Mouse (Mus musculus) olfactory bulb, adult 2 months (tissue): ENCODE measurements at regions not wholly inside any gene's neighbourhood (a gene's known extent, or its start where the extent isn't known, plus 50 kb on each side); places are given as distances from the start of the nearest gene placed in this dataset.
A peak's percentile ranks its signal among the peaks of the same experiment; 100 is the strongest.

Experiments
- H3K27ac ChIP-seq: fragments of 200-500 bp; 2 replicates; pipeline ENCODE4 v1.5.1; 2012; ENCODE audit warnings: low read depth, low read length; ENCODE audit not compliant: insufficient read depth
- H3K4me1 ChIP-seq: fragments of 200-500 bp; 2 replicates; pipeline ENCODE4 v1.6.1; 2012; ENCODE audit warnings: low read length; ENCODE audit not compliant: control insufficient read depth, insufficient read depth
- H3K4me3 ChIP-seq: fragments of 200-500 bp; 2 replicates; pipeline ENCODE4 v1.5.1; 2012; ENCODE audit warnings: mild to moderate bottlenecking, low read depth, low read length, moderate library complexity; ENCODE audit not compliant: insufficient read depth
- CTCF ChIP-seq: fragments of 200-500 bp; IDR thresholded peaks from 2 replicates; pipeline ENCODE4 v1.5.1; 2012; ENCODE audit warnings: low read depth, mild to moderate bottlenecking, low read length, moderate library complexity; ENCODE audit not compliant: insufficient read depth
- POLR2A ChIP-seq: fragments of 200-500 bp; IDR thresholded peaks from 2 replicates; pipeline ENCODE4 v1.6.1; 2012; ENCODE audit warnings: mild to moderate bottlenecking, low read depth, low read length, moderate library complexity; ENCODE audit not compliant: insufficient read depth
- WGBS: fragments of 180-500 bp; shearing (Covaris S2); methylation state at CpG from one replicate; pipeline ENCODE4 v1.1.7; 2018; 5-methylcytosine and 5-hydroxymethylcytosine counted together

DNA sequence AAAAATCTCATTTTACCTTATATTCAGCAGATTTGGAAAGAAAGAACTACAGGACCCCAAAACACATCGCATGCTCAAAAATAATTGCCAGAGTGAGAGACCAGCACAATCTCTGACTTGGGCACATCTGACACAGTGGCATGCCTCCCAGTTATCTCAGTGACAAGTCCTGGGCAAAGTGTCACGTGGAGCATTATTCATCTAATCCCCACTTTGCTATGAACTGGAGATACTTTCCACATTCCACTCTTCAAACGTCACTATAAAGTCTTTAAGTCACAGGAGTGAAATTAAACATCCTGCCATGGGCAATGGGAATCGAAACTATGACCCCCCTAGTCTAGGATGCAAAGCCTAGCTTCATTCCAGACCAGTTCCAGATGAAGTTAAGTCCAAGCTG lies 93.5 kb upstream of the Ssbp2 start:
- Histone ChIP-seq H3K4me1 (peaks cover 9% of the 10 kb centered on the region), H3K27ac (no peak overlapping the region), H3K4me3 (no peak overlapping the region)
- 91% methylated on average over 4 of the region's 4 CpGs for WGBS
- TF ChIP-seq POLR2A (no peak), CTCF (no peak)

DNA sequence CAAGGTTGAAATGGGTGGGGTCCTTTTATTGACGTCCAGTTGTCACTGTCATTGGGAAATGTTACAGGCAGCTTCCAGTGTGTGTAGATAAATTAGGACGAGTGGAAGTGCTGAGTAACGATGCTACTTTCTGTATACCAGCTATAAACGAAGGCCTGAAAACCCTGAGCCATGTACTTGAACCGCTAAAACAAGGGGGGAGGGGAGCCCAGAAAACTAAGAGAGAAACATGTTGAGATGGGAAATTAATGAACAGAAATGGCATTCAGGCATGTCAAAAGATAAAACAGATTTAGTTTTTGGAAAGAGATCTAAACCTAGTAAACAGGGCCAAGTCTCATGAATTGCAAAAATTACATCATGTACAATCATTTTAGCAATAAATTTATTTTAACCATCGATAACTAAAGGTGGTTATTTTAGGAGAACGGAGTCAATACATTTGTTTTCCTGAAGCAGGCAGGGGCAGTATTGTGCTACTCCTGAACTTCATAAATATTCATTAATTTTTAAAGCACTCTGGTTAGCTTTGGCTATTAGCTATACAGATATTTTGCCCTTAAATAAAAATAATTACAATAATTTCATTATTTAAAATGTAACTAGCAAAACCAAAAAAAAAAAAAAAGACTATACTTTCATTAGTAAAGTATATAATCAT lies 92.1 kb upstream of the Ssbp2 start:
- no peak overlapping the region for H3K27ac ChIP-seq
- H3K4me3 ChIP-seq, result no peak overlapping the region
- TF ChIP-seq POLR2A, result no peak
- no peak for TF ChIP-seq CTCF
- WGBS, result 42% methylated on average over 7 of the region's 7 CpGs
- peaks cover 17% of the 10 kb centered on the region for H3K4me1 ChIP-seq

DNA sequence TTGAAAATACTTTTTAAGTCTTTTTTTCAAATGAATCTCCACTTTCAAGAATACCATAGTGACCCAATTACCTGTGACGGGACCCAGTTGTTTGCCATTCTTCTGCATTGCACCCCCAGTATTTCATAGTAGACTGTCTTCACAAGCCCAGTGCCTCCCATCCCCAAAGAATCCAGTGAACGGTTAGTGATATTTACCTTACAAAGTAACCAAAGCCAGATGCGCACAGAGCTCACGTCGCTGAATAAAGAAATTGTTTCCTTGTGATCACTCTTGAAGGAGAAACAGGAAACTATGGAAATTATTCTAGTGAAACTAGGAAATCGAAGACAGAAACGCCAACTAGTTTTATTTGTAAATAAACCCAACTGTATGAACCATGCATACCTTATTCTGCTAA lies 91.4 kb upstream of the Ssbp2 start:
- H3K27ac ChIP-seq, result no peak overlapping the region
- WGBS, result 83% methylated on average over 7 of the region's 7 CpGs
- peaks cover 18% of the 10 kb centered on the region for H3K4me1 ChIP-seq
- H3K4me3 ChIP-seq, result no peak overlapping the region
- no peak for TF ChIP-seq CTCF
- no peak for TF ChIP-seq POLR2A

DNA sequence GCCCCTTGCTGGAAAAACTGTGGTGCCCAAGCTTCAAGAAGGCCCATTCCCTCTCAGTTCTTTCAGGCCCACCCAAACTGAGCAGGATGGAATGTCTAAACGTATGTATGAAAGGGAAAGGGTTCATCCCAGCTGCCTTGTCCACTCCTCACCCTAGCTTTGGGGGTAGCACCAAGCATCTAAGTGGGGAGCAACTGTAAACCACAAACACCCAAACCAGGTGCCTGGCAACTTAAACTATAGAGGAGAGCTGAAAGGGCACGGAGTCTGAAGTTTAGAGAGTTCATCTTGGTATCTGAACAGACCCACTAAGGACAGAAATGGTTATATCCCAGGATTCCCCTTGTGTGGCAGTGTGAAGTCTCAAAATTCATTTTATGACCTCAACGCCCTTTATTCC lies 90.1 kb upstream of the Ssbp2 start:
- H3K27ac ChIP-seq, result peak overlapping the region; percentile 94
- no peak overlapping the region for H3K4me3 ChIP-seq
- TF ChIP-seq CTCF (no peak), POLR2A (no peak)
- 48% methylated on average over 3 of the region's 3 CpGs for WGBS
- H3K4me1 ChIP-seq, result peaks cover 17% of the 10 kb centered on the region

DNA sequence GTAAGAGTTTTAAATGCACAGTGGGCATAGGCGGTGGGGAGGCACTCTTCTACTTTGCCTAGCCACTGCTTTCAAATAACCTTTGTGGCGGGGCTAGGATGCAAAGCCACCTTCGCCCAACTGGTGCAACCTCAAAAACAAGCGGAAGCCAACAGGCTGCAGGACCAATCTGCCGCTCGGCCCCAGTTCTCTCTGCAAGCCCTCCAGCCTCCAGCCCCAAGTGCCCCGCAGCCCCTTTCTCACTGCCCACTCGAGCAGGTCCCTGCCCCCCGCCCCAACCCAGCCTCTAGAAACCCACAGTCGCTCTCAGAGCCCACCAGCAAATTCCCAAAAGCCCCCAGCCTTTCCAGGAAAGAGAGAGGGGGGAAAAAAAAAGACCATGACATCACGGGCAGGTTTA lies 89.6 kb upstream of the Ssbp2 start:
- H3K4me3 ChIP-seq, result peak overlapping the region; percentile 46
- 6% methylated on average over 11 of the region's 11 CpGs for WGBS
- TF ChIP-seq POLR2A, result no peak
- no peak for TF ChIP-seq CTCF
- peaks cover 13% of the 10 kb centered on the region for H3K4me1 ChIP-seq
- peak overlapping the region; percentile 94 for H3K27ac ChIP-seq

DNA sequence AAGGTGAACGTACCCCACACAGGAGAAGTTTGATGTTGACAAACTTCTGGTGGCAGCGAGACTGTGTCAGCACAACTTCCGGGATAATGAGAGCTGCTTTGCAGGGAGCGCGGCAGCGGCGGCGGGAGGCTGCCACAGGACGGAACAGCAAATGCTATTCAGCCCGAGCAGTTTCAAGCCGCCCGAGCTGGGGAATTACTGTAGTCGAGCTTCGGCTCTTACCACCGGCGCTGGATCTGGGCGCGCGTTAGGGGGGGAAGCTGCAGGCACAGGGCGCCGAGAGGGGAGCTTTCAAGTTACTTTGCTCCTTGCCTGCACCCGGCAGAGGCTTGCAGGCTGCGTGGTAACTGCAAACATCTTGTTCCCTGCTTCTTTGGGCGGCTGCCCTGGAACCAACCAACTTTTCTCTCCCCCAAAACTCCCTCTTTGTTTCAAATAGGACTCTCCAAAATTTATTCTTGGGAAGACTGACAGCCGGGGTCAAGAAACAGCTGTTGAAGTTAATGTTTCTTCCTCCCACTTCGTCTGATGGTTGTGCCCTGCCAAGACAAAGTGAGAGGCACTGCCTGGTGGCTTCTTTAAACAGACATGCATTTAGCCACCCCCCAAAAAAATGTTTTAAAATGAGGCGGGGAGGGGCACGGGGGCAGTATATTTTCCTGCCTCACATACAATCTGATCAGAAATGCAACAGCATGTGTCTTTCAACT lies 89.0 kb upstream of the Ssbp2 start:
- Histone ChIP-seq H3K4me3 (peak overlapping the region; percentile 46), H3K27ac (peak overlapping the region; percentile 94), H3K4me1 (peaks cover 13% of the 10 kb centered on the region)
- WGBS, result 1% methylated on average over 28 of the region's 28 CpGs
- TF ChIP-seq CTCF (no peak), POLR2A (0 out of 2 replicates have a peak, but pooled peaks have one; percentile 45)

DNA sequence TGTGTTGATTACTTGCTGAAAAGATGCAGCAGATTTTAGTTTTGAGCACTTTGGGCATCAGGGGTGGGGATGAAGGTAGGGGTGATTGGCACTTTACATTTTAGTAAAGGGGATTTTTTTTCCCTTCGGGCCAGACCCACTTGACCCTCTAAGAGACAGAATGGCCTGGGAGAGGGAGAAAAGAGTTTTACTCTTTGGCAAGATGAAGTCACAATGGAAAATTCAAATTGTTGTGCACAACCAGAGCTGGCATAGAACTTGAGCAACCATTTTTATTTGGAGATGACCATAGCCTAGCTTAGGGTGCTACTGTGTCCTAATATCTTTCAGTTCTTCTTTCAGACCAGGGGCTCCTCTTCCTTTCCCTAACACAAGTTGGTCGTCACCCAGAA lies 88.5 kb upstream of the Ssbp2 start:
- peaks cover 13% of the 10 kb centered on the region for H3K4me1 ChIP-seq

DNA sequence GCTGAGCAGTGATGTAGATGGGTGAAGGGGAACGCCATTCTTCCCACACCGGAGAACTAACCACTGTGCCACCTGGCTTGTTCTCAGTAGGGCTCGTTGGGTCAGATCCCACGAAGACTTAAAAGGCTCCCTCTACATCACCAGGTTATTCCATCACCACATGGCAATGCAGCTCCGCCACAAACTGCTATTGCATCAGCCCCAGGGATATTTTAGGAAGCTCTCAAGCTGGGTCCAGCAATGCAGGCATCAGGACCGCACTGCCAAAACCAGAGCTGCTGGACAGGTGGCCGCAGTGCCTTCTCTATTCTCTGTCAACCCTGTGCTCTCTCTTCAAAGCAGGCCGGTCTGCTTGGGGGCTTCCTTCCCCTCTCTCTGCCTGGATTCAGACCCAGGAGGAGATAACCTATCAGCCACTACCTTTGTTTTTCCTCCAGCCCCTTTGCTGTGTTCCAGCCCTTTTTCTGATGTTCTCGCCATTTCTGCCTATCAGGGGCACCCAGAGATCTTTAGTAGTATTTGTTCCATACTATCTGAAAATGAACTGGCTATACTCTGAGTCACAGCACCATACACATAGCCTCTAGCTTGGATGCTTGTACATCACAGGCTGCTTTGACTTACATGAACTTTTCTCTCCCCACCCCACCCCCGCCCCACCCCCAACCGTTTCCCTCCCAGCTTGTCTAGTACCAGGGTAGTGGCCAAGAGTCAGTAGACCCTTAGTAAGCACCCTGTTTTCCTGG lies 87.8 kb upstream of the Ssbp2 start:
- 57% methylated on average over 11 of the region's 11 CpGs for WGBS
- no peak for TF ChIP-seq POLR2A
- TF ChIP-seq CTCF, result no peak
- Histone ChIP-seq H3K4me1 (peaks cover 13% of the 10 kb centered on the region), H3K27ac (peak overlapping the region; percentile 94), H3K4me3 (no peak overlapping the region)

More for the DNA sequence above, 88.5 kb upstream of the Ssbp2 start:
- 39% methylated on average over 2 of the region's 2 CpGs for WGBS
- TF ChIP-seq CTCF (no peak), POLR2A (no peak)
- H3K27ac ChIP-seq, result peak overlapping the region; percentile 94
- no peak overlapping the region for H3K4me3 ChIP-seq

DNA sequence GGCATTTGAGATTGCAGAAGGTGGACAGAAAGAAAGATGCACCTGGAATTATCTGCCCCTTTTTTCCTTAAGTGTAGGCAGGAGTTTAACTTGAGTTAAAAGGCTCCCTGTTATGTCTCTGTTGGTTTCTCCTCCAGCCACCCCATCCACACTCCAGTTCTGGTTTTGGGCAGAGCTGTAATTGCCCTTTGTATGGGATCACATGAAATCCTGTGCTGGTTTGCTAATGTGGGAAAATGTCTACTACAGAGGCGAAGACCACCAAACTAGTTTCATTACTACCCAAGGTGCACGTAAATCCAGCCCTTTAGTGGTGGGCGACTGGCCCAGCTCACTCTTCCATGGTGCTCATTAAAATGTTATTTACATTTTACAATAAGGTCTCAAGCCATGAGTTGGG lies 85.9 kb upstream of the Ssbp2 start:
- H3K4me1 ChIP-seq, result peaks cover 13% of the 10 kb centered on the region
- no peak for TF ChIP-seq CTCF
- H3K4me3 ChIP-seq, result no peak overlapping the region
- 40% methylated on average over 3 of the region's 3 CpGs for WGBS
- H3K27ac ChIP-seq, result no peak overlapping the region
